In genomic region chr1:170588353-170588752, GRCm38 (mm10) we compare ENCODE assay signal across 8 mouse cellular contexts. TPM values are rescaled to one million over a fixed set of nuclear protein-coding genes. Genes with fewer than 3 reads are reported as not detected.
DNase-seq lines count a peak whose midpoint lies in the region; ATAC-seq lines count a peak whose summit lies in the region.

No protein-coding gene starts in this region.

- no peak for DNase-seq in lung, postnatal 14 days
- peak; percentile 71 to 80 for DNase-seq in kidney, postnatal 36 days
- DNase-seq in spleen, postnatal 36 days (ENCODE audit: low spot score in 2 of 2): no peak
- no peak for DNase-seq in frontal cortex, postnatal 10 days (ENCODE audit: low spot score in 2 of 2)
- no peak for DNase-seq in spleen, adult 12 weeks (ENCODE audit: low spot score)

- peak overlapping the region; percentile 87 for H3K4me3 ChIP-seq in lung, embryonic 15.5 days
- peak overlapping the region; percentile 81 for H3K4me3 ChIP-seq in heart, embryonic 16.5 days (ENCODE audit: low read length)
- H3K4me3 ChIP-seq in neural tube, embryonic 13.5 days: peak overlapping the region; percentile 86

- no peaks in the 10 kb centered on the region for H3K36me3 ChIP-seq in lung, embryonic 15.5 days
- H3K36me3 ChIP-seq in heart, embryonic 16.5 days (ENCODE audit: control insufficient read depth, insufficient read depth): no peaks in the 10 kb centered on the region
- H3K36me3 ChIP-seq in neural tube, embryonic 13.5 days: peaks cover 12% of the 10 kb centered on the region; the same call in 1 of the 2 replicates

- no peak for ATAC-seq in lung, embryonic 15.5 days (ENCODE audit: borderline replicate concordance, extremely low read depth, low FRiP score, low TSS enrichment)
- no peak for ATAC-seq in heart, embryonic 16.5 days (replicated peaks; ENCODE audit: extremely low read depth, insufficient read depth, low FRiP score)
- ATAC-seq in neural tube, embryonic 13.5 days (ENCODE audit: low read depth): no peak

- H3K27me3 ChIP-seq in lung, embryonic 15.5 days: no peaks in the 10 kb centered on the region
- H3K27me3 ChIP-seq in heart, embryonic 16.5 days (ENCODE audit: control insufficient read depth, insufficient read depth, low read length): no peaks in the 10 kb centered on the region
- H3K27me3 ChIP-seq in neural tube, embryonic 13.5 days: no peaks in the 10 kb centered on the region

- no peak overlapping the region for H3K27ac ChIP-seq in lung, embryonic 15.5 days
- no peak overlapping the region for H3K27ac ChIP-seq in heart, embryonic 16.5 days (ENCODE audit: low read length)
- H3K27ac ChIP-seq in neural tube, embryonic 13.5 days (replicated peaks): no peak overlapping the region

- WGBS in lung, embryonic 15.5 days: 26% methylated on average over 6 of the region's 6 CpGs
- 19% methylated on average over 6 of the region's 6 CpGs for WGBS in heart, embryonic 16.5 days
- 34% methylated on average over 6 of the region's 6 CpGs for WGBS in neural tube, embryonic 13.5 days

- peaks cover 15% of the 10 kb centered on the region for H3K4me1 ChIP-seq in lung, embryonic 15.5 days
- peaks cover 12% of the 10 kb centered on the region for H3K4me1 ChIP-seq in heart, embryonic 16.5 days (ENCODE audit: control insufficient read depth, insufficient read depth, low read length)
- peaks cover 28% of the 10 kb centered on the region for H3K4me1 ChIP-seq in neural tube, embryonic 13.5 days (replicated peaks)

- no peaks in the 10 kb centered on the region for H3K9me3 ChIP-seq in lung, embryonic 15.5 days
- no peaks in the 10 kb centered on the region for H3K9me3 ChIP-seq in heart, embryonic 16.5 days (replicated peaks; ENCODE audit: control insufficient read depth, low read length)
- H3K9me3 ChIP-seq in neural tube, embryonic 13.5 days: peaks cover 7% of the 10 kb centered on the region; the same call in 1 of the 2 replicates

- peak overlapping the region; percentile 93 for H3K4me2 ChIP-seq in lung, embryonic 15.5 days
- peak overlapping the region; percentile 89 for H3K4me2 ChIP-seq in heart, embryonic 16.5 days (ENCODE audit: low read depth, low read length)
- H3K4me2 ChIP-seq in neural tube, embryonic 13.5 days: peak overlapping the region; percentile 92

- H3K9ac ChIP-seq in lung, embryonic 15.5 days: no peak overlapping the region
- peak overlapping the region; percentile 47 for H3K9ac ChIP-seq in heart, embryonic 16.5 days (ENCODE audit: low read length)
- peak overlapping the region; percentile 96 for H3K9ac ChIP-seq in neural tube, embryonic 13.5 days

RNA-seq across cellular contexts. Expression of gene Nos1ap, which starts 1.3 kb away (rescaled TPM):
- 8.8 and 10.6 TPM in 2 replicates for polyA plus RNA-seq in lung, embryonic 15.5 days (2015; fragmentation: Nextera tagmentation; extraction: Ambion mirVana)
- 14.6 and 15.9 TPM in 2 replicates for polyA plus RNA-seq in heart, embryonic 16.5 days (2015; fragmentation: Nextera tagmentation; extraction: Ambion mirVana)
- polyA plus RNA-seq in neural tube, embryonic 13.5 days (2015; fragmentation: Nextera tagmentation; extraction: Ambion mirVana): 17.6 and 17.9 TPM in 2 replicates

RNA-seq across cellular contexts. Expression of gene Olfml2b, which starts 56.0 kb away (rescaled TPM):
- 20.9 and 21.2 TPM in 2 replicates for polyA plus RNA-seq in lung, embryonic 15.5 days (2015; fragmentation: Nextera tagmentation; extraction: Ambion mirVana)
- polyA plus RNA-seq in heart, embryonic 16.5 days (2015; fragmentation: Nextera tagmentation; extraction: Ambion mirVana): 29.5 and 30.2 TPM in 2 replicates
- 13.0 and 14.4 TPM in 2 replicates for polyA plus RNA-seq in neural tube, embryonic 13.5 days (2015; fragmentation: Nextera tagmentation; extraction: Ambion mirVana)

Comparison
In these comparisons a context has a peak if more than half of its experiments do, and no peak if none do; other contexts are left out.
1. DNase-seq: peak in kidney, postnatal 36 days (2 of 2); none in lung, postnatal 14 days (single experiment), spleen, postnatal 36 days (0 of 2), frontal cortex, postnatal 10 days (0 of 2) and spleen, adult 12 weeks (single experiment).
2. Peak in every context shown above with its lines, with median percentiles within 50 percentile points of each other: H3K4me2 ChIP-seq and H3K4me3 ChIP-seq.